20 mouse cellular contexts compared by ENCODE assay signal in the genomic region with DNA sequence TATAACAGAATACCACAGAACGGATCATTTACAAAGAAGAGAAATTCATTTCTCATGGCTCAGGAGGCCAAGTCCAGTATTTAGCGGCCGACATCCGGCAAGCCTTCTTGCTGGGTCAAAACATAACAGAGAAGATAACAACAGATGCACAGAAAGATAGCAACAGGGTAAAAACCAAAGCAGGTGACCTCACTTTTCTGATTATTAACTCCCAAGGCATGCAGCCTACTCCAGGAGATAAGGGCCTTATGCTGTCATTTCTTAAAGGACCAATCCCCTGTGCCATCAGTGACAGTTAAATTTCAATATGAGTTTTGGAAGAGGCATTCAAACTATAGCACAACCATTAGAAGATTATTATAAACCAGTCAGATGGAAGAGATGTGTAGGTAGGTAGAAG. TPM values are rescaled to one million over a fixed set of nuclear protein-coding genes. Genes with fewer than 3 reads are reported as not detected.
"Had no signal": no experiment of that assay in that cellular context is flagged by ENCODE, and none has a peak within 500 bp of the region (broad histone marks: within the 10 kb centered on the region; RNA-seq: fewer than 3 reads in every experiment).

No protein-coding gene starts in this region.

- DNase-seq: lung, adult 18-20 months; lung, embryonic 14.5 days; lung, postnatal 10 days; lung, postnatal 4 days; midbrain, embryonic 14.5 days; retina, postnatal 1 day; right cerebral cortex, adult 18-20 months; right cerebral cortex, postnatal 25 days; right cerebral cortex, postnatal 4 days; spleen, adult 18-20 months; thymus, adult 18-20 months; thymus, postnatal 14 days; thymus, postnatal 36 days had no signal

- ATAC-seq: midbrain, embryonic 16.5 days had no signal

- H3K4me3 ChIP-seq: megakaryocyte, embryonic 14.5 days; midbrain, embryonic 10.5 days; midbrain, embryonic 12.5 days; myocyte; neural tube, embryonic 13.5 days; neural tube, embryonic 15.5 days had no signal

- H3K4me1 ChIP-seq: megakaryocyte, embryonic 14.5 days; midbrain, embryonic 10.5 days; midbrain, embryonic 12.5 days; neural tube, embryonic 13.5 days; neural tube, embryonic 15.5 days had no signal

- H3K4me2 ChIP-seq: lung, embryonic 14.5 days; midbrain, embryonic 12.5 days; neural tube, embryonic 13.5 days; neural tube, embryonic 15.5 days had no signal

- H3K9me3 ChIP-seq: megakaryocyte, embryonic 14.5 days; midbrain, embryonic 10.5 days; midbrain, embryonic 12.5 days; neural tube, embryonic 13.5 days; neural tube, embryonic 15.5 days had no signal

- H3K27ac ChIP-seq: midbrain, embryonic 10.5 days; midbrain, embryonic 12.5 days; neural tube, embryonic 13.5 days; neural tube, embryonic 15.5 days had no signal

- H3K9ac ChIP-seq: lung, embryonic 14.5 days; midbrain, embryonic 12.5 days; neural tube, embryonic 13.5 days; neural tube, embryonic 15.5 days had no signal

- H3K27me3 ChIP-seq: midbrain, embryonic 12.5 days; neural tube, embryonic 13.5 days; neural tube, embryonic 15.5 days had no signal

- H3K36me3 ChIP-seq: midbrain, embryonic 10.5 days; midbrain, embryonic 12.5 days; neural tube, embryonic 13.5 days; neural tube, embryonic 15.5 days had no signal

RNA-seq across cellular contexts. Expression of a gene that starts 22.3 kb away (rescaled TPM):
- polyA plus RNA-seq: myocyte had no signal
